Mouse (Mus musculus): ENCODE measurements around the gene Cers2. TPM values are rescaled to one million over a fixed set of nuclear protein-coding genes. Genes with fewer than 3 reads are reported as not detected.

Gene Cers2
- total and polyA plus RNA-seq, 2 experiments from 2014 or later, result 58.5 to 82.5 TPM

GRCm38 (mm10) chr3:95370101-95370500 is 55.5 kb downstream of the Cers2 start:
- no peak overlapping the region for H3K4me3 ChIP-seq (ENCODE audit: low read depth, low read length)
- DNase-seq (ENCODE audit: low spot score) (no peak), ATAC-seq (ENCODE audit: low FRiP score) (no peak)
- H3K9ac ChIP-seq (replicated peaks; ENCODE audit: low read length, poor library complexity, severe bottlenecking), result no peak overlapping the region
- no peak overlapping the region for H3K27ac ChIP-seq (ENCODE audit: low read depth, low read length)
- H3K4me2 ChIP-seq (ENCODE audit: low read depth, low read length, poor library complexity, severe bottlenecking), result no peak overlapping the region
- H3K4me1 ChIP-seq (ENCODE audit: insufficient read depth, low read length), result no peaks in the 10 kb centered on the region
- H3K36me3 ChIP-seq (ENCODE audit: insufficient read depth, low read length), result no peaks in the 10 kb centered on the region
- no peaks in the 10 kb centered on the region for H3K27me3 ChIP-seq (ENCODE audit: insufficient read depth, low read length)
- no peak for TF ChIP-seq CTCF (IDR thresholded peaks at IDR 0.05)
- no peaks in the 10 kb centered on the region for H3K9me3 ChIP-seq (ENCODE audit: low read length)

Other genes with a start within 250 kb of the Cers2 start
- gene Pip5k1a, start 207.9 kb upstream of the Cers2 start, total RNA-seq (2014; rRNA removed), result 20.1 and 21.6 TPM in 2 replicates
- 12.9 and 13.3 TPM in 2 replicates for gene Pip5k1a, start 207.9 kb upstream of the Cers2 start, polyA plus RNA-seq (2015; fragmentation: Nextera tagmentation; extraction: Ambion mirVana)
- gene Vps72, start 203.8 kb upstream of the Cers2 start, total RNA-seq (2014; rRNA removed), result 69.6 and 84.7 TPM in 2 replicates
- 131 and 136 TPM in 2 replicates for gene Vps72, start 203.8 kb upstream of the Cers2 start, polyA plus RNA-seq (2015; fragmentation: Nextera tagmentation; extraction: Ambion mirVana)
- gene Tmod4, start 190.3 kb upstream of the Cers2 start, total RNA-seq (2014; rRNA removed), result not detected in 2 replicates
- gene Tmod4, start 190.3 kb upstream of the Cers2 start, polyA plus RNA-seq (2015; fragmentation: Nextera tagmentation; extraction: Ambion mirVana), result 0.41 and 0.49 TPM in 2 replicates
- gene Scnm1, start 180.8 kb upstream of the Cers2 start, total RNA-seq (2014; rRNA removed), result 47.6 and 60.4 TPM in 2 replicates
- gene Scnm1, start 180.8 kb upstream of the Cers2 start, polyA plus RNA-seq (2015; fragmentation: Nextera tagmentation; extraction: Ambion mirVana), result 69.6 and 82.7 TPM in 2 replicates
- 35.3 and 42.2 TPM in 2 replicates for gene Lysmd1, start 180.7 kb upstream of the Cers2 start, total RNA-seq (2014; rRNA removed)
- gene Lysmd1, start 180.7 kb upstream of the Cers2 start, polyA plus RNA-seq (2015; fragmentation: Nextera tagmentation; extraction: Ambion mirVana), result 50.9 and 51.9 TPM in 2 replicates
- gene Tnfaip8l2, start 172.4 kb upstream of the Cers2 start, total RNA-seq (2014; rRNA removed), result 0.93 and 1.2 TPM in 2 replicates
- 2.2 and 2.8 TPM in 2 replicates for gene Tnfaip8l2, start 172.4 kb upstream of the Cers2 start, polyA plus RNA-seq (2015; fragmentation: Nextera tagmentation; extraction: Ambion mirVana)
- gene Sema6c, start 154.3 kb upstream of the Cers2 start, total RNA-seq (2014; rRNA removed), result 126 and 148 TPM in 2 replicates
- gene Sema6c, start 154.3 kb upstream of the Cers2 start, polyA plus RNA-seq (2015; fragmentation: Nextera tagmentation; extraction: Ambion mirVana), result 17.1 and 18.4 TPM in 2 replicates
- gene Gabpb2, start 96.9 kb upstream of the Cers2 start, total RNA-seq (2014; rRNA removed), result 6.5 and 7.6 TPM in 2 replicates
- 1.5 and 1.6 TPM in 2 replicates for gene Gabpb2, start 96.9 kb upstream of the Cers2 start, polyA plus RNA-seq (2015; fragmentation: Nextera tagmentation; extraction: Ambion mirVana)
- 35.0 and 54.7 TPM in 2 replicates for gene Cdc42se1, start 86.1 kb upstream of the Cers2 start, total RNA-seq (2014; rRNA removed)
- gene Cdc42se1, start 86.1 kb upstream of the Cers2 start, polyA plus RNA-seq (2015; fragmentation: Nextera tagmentation; extraction: Ambion mirVana), result 40.9 and 41.4 TPM in 2 replicates
- 301 and 367 TPM in 2 replicates for gene Mllt11, start 82.6 kb upstream of the Cers2 start, total RNA-seq (2014; rRNA removed)
- gene Mllt11, start 82.6 kb upstream of the Cers2 start, polyA plus RNA-seq (2015; fragmentation: Nextera tagmentation; extraction: Ambion mirVana), result 738 and 774 TPM in 2 replicates
- gene Gm128, start 73.2 kb upstream of the Cers2 start, total RNA-seq (2014; rRNA removed), result 0.24 and 0.49 TPM in 2 replicates
- gene Gm128, start 73.2 kb upstream of the Cers2 start, polyA plus RNA-seq (2015; fragmentation: Nextera tagmentation; extraction: Ambion mirVana), result 0.19 and 0.27 TPM in 2 replicates
- gene Bnipl, start 63.6 kb upstream of the Cers2 start, total RNA-seq (2014; rRNA removed), result not detected in 2 replicates
- not detected in 2 replicates for gene Bnipl, start 63.6 kb upstream of the Cers2 start, polyA plus RNA-seq (2015; fragmentation: Nextera tagmentation; extraction: Ambion mirVana)
- gene Mindy1, start 33.4 kb upstream of the Cers2 start, total RNA-seq (2014; rRNA removed), result 36.5 and 37.1 TPM in 2 replicates
- 34.8 and 36.5 TPM in 2 replicates for gene Mindy1, start 33.4 kb upstream of the Cers2 start, polyA plus RNA-seq (2015; fragmentation: Nextera tagmentation; extraction: Ambion mirVana)
- gene Prune1, start 32.7 kb upstream of the Cers2 start, total RNA-seq (2014; rRNA removed), result 78.9 and 93.8 TPM in 2 replicates
- 77.3 and 84.0 TPM in 2 replicates for gene Prune1, start 32.7 kb upstream of the Cers2 start, polyA plus RNA-seq (2015; fragmentation: Nextera tagmentation; extraction: Ambion mirVana)
- 0.27 TPM in 1 of 2 replicates, not detected in the other for gene Anxa9, start 7.6 kb upstream of the Cers2 start, total RNA-seq (2014; rRNA removed)
- 0.32 TPM in 2 replicates for gene Anxa9, start 7.6 kb upstream of the Cers2 start, polyA plus RNA-seq (2015; fragmentation: Nextera tagmentation; extraction: Ambion mirVana)
- 44.4 and 46.2 TPM in 2 replicates for gene Setdb1, start 42.4 kb downstream of the Cers2 start, total RNA-seq (2014; rRNA removed)
- 27.4 and 28.4 TPM in 2 replicates for gene Setdb1, start 42.4 kb downstream of the Cers2 start, polyA plus RNA-seq (2015; fragmentation: Nextera tagmentation; extraction: Ambion mirVana)
- not detected in 2 replicates for gene 4930558C23Rik, start 88.0 kb downstream of the Cers2 start, total RNA-seq (2014; rRNA removed)
- gene 4930558C23Rik, start 88.0 kb downstream of the Cers2 start, polyA plus RNA-seq (2015; fragmentation: Nextera tagmentation; extraction: Ambion mirVana), result not detected in 2 replicates
- 12.4 and 25.7 TPM in 2 replicates for gene Arnt, start 119.6 kb downstream of the Cers2 start, total RNA-seq (2014; rRNA removed)
- 6.9 and 8.7 TPM in 2 replicates for gene Arnt, start 119.6 kb downstream of the Cers2 start, polyA plus RNA-seq (2015; fragmentation: Nextera tagmentation; extraction: Ambion mirVana)
- 3.6 and 6.5 TPM in 2 replicates for gene Ctsk, start 184.5 kb downstream of the Cers2 start, total RNA-seq (2014; rRNA removed)
- gene Ctsk, start 184.5 kb downstream of the Cers2 start, polyA plus RNA-seq (2015; fragmentation: Nextera tagmentation; extraction: Ambion mirVana), result 7.7 and 10.1 TPM in 2 replicates
- 18.8 and 19.2 TPM in 2 replicates for gene Ctss, start 212.0 kb downstream of the Cers2 start, total RNA-seq (2014; rRNA removed)
- gene Ctss, start 212.0 kb downstream of the Cers2 start, polyA plus RNA-seq (2015; fragmentation: Nextera tagmentation; extraction: Ambion mirVana), result 19.6 and 20.0 TPM in 2 replicates
- not detected in 2 replicates for gene Hormad1, start 244.9 kb downstream of the Cers2 start, total RNA-seq (2014; rRNA removed)
- not detected in 2 replicates for gene Hormad1, start 244.9 kb downstream of the Cers2 start, polyA plus RNA-seq (2015; fragmentation: Nextera tagmentation; extraction: Ambion mirVana)

All from midbrain, postnatal 0 days (tissue).